Mouse (Mus musculus): ENCODE results near the gene Prkaca. TPM values are rescaled to one million over a fixed set of nuclear protein-coding genes. Genes with fewer than 3 reads are reported as not detected.
"Not testable (repeated sequence)": the region's sequence is repeated elsewhere in the genome, so short reads cannot be mapped to it uniquely, and the experiment has no call there.

Prkaca gene
- total RNA-seq, 2 experiments from 2014 or later, result 199 to 209 TPM

DNA sequence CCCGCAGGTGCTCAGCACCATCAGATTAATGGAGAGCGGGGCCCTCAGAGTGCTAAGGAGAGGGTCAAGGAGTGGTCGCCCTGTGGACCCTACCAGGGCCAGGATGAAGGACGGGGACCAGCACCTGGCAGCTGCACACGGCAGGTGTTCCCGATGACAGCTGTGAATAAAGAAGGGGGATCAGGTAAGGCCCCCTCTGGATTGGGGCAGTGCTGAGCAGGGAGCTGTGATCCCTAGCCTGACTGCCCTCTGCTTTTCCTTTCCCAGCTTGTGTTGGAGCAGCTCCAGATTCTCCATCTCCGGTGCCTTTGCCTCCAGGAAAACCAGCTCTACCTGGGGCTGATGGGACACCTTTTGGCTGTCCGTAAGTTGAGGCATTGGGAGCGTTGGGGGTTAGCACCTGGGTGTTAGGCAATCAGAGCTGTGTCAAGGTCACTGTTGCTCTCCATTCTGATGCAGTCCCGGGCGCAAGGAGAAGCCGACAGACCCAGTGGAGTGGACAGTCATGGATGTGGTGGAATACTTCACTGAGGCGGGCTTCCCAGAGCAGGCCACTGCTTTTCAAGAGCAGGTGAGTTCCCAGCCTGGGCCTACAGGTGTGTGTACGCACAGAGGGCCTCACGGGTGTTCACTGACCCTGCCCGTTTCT is 26.4 kb downstream of the Prkaca start:
- no peak for DNase-seq
- intact Hi-C loops (cut with DNase I), result no loop called here

DNA sequence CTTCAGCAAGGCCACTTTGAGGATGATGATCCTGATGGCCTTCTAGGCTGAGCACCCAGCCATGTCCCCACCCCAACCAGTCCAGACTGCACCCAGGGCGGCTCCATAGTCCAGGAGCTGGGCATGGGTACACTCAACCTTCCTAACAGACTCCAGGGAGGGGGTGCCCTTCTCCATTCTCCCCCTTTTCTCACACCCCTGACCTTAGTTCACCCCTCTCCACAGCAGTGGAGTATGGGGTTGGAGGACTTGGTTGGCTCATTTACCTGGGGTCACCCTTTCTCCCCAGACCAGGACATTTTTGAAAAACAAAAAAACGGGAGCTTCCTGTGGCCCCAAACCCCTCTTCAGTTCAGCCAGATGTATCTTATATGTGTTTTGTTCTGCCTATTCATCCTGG is 27.0 kb downstream of the Prkaca start:
- intact Hi-C loops (cut with DNase I), result no loop called here
- DNase-seq, result no peak

DNA sequence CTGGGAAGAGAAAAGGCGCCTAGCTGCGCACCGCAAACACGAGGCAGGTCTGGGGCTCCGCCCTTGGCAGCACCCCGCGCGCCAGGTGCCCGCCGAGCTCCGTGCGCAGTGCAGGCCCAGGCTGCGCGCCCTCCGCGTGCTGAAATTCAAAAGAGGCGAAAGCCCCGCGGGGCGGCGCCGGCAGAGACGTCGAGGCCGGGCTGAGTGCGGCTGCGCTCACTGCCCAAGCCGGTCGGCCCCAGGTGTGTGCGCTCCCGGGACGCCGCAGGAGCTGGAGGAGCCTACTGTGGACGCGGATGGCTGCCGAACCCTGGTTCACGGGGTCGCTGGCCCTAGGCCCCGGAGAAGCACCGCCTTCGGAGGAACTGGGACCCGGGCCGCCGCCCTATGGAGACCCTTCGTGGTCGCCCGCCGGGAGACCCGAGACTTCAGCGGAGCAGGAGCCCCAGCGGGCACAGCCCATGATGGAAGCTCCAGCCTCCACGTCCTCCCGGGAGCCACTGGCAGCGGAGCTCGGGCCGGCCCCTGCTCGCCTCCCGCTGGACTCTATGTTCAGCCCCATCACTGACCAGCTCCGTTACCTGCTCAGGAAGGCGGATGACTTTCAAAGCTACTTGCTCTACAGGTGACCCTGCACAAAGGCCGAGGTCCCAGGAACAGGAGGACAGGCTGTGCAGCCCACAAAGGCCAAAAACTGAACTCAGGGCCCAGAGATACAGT is 28.6 kb downstream of the Prkaca start, which contains the start of gene 1700067K01Rik:
1700067K01Rik (plus strand) TSS at position 222 of the 720 bp plus-strand sequence.
- no peak for DNase-seq
- intact Hi-C loops (cut with DNase I), result no loop called here

DNA sequence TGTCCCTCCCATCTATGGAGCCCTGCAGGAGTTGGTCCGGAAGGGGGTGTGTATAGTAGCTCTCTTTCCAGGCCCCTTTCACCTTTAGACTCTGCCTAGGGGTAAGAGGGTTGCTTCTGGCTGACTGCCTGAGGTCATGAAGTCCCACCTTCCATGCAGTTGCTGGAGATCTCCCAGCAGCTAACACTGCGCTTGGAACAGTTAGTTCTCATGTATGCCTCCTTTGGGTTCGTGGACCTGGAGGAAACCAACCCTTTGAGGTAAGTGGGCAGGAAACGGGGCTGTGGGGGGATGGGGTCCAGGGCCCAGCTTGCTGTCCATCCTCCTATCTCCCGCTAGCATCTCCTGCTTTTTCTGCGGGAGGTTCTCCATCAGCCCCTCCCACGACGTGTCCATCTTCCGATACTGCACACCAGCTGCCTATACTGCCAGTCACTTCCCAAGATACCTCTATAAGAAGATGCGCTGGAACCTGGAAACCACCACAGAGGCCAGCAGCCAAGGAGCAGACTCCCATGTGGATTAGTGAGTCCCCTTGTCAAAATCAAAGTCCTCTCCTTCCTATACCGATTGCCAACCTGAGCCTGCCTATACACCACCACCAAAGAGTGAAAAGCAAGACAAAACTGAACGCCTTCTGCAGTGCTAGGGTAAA is 30.3 kb downstream of the Prkaca start:
- DNase-seq, result no peak
- intact Hi-C loops (cut with DNase I), result no loop called here

DNA sequence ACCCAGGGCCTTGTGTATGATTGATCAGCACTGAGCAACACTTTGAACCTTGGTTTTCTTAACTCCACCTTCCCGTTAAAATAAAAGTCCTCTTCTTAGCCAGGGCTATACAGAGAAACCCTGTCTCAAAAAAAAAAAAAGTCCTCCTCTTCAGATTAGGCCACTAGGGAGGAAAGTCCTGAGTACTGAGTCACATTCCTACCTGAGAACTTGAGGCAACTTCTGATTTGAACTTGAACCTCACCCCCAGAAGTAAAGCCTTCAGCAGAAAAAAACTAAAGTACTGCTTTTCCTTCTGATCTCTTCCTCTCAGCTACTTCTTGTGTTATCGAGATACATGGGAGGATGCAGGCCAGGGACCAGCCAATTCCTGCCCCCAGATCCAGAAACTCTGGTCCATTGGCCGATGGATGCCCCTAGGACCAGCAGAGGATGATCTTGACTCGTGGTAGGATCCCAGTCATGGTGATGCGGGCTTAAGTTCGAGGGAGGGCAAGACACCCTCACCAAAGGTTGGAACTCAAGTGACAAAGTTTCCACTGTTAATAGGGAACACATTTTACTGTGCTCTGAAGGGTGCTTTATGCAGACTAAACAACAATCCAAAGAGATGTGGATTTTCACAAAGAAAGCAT is 30.9 kb downstream of the Prkaca start:
- intact Hi-C loops (cut with DNase I), result no loop called here
- DNase-seq, result no peak

DNA sequence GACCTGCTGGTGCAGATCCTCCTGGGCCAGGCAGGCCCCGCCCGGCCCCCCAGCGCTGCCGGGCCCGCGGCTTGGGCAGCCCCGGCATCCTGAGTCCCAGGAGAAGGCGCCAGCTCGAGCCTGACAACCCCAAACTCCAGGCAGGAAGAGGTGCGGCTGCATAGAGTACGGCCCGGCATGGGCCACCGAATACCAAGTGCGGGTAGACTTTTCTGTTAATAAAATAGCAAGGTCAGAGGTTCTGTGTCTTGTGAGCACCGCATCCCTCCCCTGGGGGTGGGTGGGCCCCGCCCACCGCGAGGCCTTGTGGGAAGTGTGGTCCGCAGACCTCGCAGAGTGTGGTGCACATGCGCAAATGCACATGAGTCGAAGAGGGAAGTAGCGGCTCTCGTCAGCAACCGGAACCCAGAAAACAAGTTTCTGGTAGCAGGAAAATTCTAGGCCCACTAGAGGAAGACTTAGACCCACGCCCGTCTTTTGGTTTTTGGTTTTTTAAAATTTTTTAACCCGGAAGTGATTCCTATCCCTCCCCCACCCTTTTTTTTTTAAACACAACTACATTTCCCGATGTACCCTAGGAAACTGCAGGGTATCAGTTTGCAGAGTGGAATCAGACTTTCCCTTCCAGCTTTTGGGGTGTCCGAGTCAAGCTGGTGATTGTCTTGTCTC is 31.9 kb downstream of the Prkaca start:
- peak; percentile 95 for DNase-seq
- intact Hi-C loops (cut with DNase I), result no loop called here

DNA sequence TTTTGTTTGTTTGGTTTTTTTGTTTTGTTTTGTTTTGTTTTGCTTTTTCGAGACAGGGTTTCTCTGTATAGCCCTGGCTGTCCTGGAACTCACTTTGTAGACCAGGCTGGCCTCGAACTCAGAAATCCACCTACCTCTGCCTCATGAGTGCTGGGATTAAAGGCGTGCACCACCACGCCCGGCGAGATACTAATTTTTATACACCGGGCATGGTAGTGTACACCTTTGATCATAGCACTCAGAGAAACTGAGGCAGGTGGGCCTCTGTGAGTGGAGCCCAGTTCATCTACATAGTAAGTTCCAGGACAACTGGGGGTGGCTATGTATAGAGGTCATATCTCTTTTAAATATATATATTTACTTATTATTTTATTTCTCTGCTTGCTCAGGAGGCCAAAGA is 32.7 kb downstream of the Prkaca start:
- DNase-seq; intact Hi-C loops (cut with DNase I): not testable (repeated sequence)

DNA sequence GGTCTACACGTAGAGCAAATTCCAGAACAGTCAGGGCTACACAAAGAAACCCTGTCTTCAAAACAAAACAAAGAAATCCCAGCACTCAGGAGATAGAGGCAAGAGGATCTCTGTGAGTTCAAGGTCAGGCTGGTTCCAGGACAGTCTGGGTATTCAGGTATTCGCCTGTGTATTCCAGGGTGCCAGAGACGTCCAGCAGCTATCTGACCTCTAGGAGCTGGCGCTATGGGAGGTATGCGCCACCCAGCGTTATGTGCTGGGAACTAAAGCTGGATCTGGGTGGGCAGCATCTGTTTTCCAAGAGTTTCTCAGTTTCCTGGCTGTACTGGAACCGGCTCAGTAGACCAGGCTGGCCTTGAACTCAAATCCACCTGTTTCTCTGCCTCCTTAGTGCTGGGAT is 35.6 kb downstream of the Prkaca start:
- intact Hi-C loops (cut with DNase I), result no loop called here
- no peak for DNase-seq

DNA sequence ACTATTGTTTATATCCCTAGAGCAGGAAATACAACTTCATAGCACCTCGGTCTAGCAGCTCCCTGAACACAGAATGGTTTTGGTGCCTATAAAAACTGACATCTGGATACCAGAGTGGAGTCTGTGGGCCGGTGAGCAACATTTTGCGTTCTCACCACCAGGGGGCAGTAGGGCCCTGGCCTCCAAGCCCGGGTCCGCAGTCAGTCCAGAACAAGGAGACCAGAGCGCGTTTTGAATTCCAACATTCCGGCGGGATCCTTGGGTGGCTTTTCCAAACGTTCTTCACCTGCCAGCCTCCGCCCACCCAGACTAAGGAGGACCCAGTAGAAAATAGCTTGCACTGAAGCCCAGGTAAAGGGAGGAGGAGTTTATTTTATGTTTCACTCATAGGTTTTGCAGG is 37.1 kb downstream of the Prkaca start:
- intact Hi-C loops (cut with DNase I), result loop anchor here (10.0 kb wide), 1 partner anchor 175 kb away; the partner anchor contains the start of gene Nanos3
- peak; percentile 83 for DNase-seq

DNA sequence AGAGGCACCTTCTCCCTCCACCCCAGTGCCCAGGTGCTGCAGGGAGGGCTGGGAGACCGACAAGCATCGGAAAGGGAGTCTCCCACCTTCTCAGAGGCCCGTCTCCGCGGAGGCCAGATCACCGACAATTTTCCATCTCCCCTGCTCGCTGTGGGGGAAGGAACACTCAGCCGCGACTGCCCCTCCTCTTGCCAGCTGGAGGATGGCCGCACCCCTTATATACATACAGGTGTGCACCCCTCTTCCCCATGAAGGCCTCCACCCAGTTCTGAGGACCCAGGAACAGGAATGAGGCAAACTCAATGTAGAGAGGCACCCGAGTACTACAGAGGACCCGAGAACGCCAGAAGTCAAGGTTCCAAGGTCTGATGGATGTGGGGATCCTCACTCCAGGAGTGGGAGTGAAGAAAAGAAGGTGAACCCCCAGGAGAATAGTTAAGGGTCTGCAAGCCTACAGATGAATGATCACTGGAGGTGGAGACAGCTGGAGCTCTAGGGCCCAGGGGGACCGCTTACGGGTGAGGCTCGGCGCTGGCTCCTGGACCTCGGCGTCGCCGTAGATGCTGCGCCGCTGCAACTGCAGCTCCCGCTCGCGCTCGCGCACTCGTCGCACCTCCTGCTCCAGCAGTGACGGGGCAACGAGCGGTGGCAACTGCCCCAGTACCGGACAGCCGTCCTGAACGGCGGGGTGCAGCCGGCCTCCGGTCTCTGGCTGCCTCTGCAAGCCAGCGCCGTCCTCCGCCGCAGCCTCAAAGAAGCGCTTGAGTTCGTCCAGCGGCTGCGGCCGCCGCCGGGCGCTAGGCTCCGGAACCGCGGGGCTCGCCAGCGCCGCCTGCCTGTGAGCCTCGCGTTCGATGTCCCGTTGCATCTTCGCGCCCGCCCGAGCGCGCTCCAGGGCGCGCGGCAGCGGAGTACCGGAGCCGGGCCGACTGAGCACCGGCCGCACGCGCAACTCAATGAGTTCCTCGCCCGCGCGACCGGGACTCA is 38.1 kb downstream of the Prkaca start:
- intact Hi-C loops (cut with DNase I), result loop anchor here (10.0 kb wide), 1 partner anchor 174 kb away; the partner anchor contains the start of gene Nanos3
- peak; percentile 65 for DNase-seq

DNA sequence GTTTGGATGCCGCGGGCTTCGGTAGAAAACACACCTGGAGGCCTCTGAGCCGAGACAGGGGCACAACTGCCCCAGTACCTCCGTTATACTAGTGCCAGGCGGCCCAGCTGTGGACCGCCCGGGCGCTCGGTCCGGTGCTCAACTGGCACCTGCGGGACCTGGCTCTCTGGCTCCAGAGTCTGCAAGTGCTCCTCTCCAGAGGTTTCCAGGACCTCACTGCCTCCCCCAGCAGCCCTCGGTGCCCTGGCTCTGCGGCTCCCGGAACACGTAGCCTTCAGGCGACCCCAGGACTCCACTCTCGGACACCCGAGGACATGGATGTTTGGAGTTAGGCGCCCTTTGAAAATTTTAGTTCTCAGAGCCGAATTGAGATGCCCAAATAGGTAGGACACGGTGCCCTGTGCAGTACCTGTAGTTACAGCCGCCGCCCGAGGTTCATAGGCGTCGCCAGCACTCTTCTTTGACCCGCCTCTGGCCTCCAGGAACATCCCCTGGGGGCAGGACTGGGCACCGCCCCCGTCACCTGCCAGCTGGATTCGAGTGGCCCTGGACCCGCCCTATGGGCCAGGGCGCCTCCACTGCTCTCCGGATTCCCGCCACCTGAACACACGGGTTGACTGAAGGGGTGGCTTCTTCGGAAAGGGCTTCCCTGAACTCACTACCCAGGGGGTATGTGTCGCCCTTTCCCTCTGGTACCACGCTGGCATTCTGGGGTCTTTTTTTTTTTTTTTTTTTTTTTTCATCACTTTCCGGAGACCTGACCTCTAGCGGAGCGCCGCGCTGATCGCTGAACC is 39.1 kb downstream of the Prkaca start, which contains the start of gene 2210011C24Rik:
2210011C24Rik (minus strand) TSS at position 467 of the 794 bp plus-strand sequence.
- intact Hi-C loops (cut with DNase I), result loop anchor here (10.0 kb wide), 1 partner anchor 173 kb away; the partner anchor contains the start of gene Nanos3
- no peak for DNase-seq

DNA sequence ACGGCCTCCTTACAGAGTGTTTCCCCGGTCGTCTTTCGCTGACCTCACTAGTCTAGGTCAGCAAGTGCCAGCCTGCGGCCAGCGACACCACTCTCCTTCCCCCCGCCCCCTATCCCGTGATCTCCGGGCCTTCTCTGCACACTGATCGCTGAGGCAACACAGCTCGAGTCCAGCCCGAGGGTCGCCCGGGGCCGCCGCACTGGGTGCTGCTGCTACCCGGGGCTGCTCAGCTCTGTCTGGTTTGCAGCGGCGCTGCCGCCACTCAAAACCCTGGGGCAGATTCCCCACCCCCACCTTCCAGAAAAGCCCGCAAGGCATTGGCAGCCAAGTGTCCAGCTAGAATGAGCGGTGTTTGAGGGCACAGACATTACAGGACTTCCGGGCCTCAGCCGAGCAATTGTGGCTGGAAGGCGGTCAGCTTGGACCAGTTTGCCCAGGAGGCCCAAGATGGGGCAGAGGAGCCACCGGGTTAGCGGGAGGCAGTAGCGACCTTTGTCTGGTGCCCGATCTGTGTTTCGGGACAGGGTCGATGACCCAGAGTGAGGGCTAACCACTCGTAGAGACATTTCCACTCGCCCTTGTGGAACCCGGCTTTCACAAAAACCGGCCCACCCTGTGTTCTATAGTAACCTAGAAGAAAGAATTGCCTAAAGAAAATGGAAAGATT is 39.8 kb downstream of the Prkaca start:
- intact Hi-C loops (cut with DNase I), result loop anchor here (10.0 kb wide), 1 partner anchor 172 kb away; the partner anchor contains the start of gene Nanos3
- no peak for DNase-seq

DNA sequence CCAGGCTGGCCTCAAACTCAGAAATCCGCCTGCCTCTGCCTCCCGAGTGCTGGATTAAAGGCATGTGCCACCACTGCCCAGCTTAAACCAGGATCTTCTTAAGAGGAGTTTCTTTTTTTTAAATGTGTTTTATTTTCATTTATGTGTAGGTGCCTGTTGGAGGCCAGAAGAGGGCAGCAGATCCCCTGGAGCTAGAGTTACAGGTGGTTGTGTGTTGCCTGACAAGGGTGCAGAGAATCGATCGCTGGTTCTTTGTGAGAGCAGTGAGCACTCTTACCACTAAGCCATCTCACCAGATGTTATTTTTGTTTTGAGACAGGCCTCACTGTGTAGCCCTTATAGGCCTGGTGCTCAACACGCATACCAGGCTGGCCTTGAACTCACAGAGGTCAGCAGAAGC is 43.0 kb downstream of the Prkaca start:
- intact Hi-C loops (cut with DNase I), result loop anchor here (10.0 kb wide), 1 partner anchor 169 kb away; the partner anchor contains the start of gene Nanos3
- no peak for DNase-seq

DNA sequence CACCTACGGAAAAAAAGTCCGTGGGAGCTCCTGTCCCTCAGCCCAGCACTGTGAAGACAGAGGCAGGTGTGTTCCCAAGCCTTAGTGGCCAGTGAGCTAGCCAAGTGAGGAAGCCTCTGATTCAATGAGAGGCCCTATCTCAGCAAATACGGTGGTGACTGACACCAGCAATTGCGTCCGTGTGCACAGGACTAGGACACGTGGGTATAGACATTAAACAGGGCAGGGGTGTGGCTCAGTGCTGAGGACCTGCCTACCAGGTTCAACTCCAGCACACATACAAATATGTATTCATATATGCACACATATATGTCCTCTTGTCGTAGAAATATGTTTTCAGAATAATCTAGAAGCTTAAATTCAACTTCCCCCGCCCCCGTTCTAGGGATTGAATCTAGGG is 46.9 kb downstream of the Prkaca start:
- DNase-seq, result no peak
- intact Hi-C loops (cut with DNase I), result loop anchor here (10.0 kb wide), 1 partner anchor 165 kb away; the partner anchor contains the start of gene Nanos3

DNA sequence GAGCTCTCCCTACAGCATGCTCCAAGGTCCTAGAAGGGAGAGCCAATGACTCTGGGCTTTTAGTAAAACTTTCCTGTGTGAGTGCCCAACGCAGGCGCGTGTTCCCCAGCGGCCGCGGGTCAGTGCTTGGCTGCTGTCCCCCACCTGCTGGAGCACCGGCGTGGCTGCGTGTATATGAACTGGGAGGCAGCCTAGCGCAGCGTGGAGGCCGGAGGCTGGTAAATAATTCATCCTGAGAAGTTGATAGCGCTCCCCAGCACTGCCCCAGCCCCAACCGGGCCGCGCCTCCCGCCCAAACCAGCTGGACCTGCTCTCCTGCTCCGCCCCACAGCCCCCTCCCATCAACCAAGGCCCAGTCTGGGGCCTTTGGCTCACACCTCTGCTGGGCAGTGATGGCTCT is 48.3 kb downstream of the Prkaca start, which contains the start of gene Palm3:
Palm3 (plus strand) TSS at position 376 of the 400 bp plus-strand sequence.
- DNase-seq, result no peak
- intact Hi-C loops (cut with DNase I), result no loop called here

DNA sequence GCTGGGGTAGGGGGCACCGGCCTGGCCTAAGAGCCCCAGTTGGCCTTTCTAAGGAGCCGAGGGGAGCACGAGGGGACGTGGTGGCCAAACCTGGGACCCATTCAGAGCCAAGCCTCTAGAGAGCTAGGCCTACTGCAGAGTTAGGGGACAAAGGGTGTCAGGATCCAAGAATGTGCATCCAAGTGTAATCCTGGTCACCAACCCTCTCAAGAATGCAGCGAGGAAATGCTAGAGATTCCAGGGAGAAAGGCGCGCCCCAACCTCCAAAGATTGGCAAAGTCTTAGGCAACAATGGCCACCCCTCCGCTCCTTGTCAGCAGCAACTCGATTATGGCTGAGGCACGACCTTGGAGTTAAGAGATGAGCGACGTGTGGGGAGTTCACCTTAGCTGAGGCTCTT is 48.8 kb downstream of the Prkaca start:
- intact Hi-C loops (cut with DNase I), result no loop called here
- no peak for DNase-seq

DNA sequence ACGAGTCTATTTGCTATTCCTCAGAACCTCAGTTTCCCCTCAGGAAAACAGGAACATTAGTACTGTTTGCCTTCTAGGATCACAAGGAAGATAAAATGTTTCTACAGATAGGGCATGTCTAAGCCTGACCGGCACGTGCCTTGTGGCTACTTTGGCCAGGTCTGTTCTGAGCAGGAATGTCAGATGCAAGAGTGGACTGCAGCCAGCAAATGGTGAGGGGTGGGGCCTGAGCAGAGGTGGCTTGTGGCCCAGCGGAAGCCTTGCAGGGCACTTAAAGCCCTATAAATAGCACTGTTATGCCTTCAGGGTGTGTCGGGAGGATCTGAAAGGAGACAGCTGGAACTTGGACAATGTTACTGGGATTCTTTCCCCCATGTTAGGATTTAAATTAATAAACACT is 50.3 kb downstream of the Prkaca start:
- intact Hi-C loops (cut with DNase I), result no loop called here
- DNase-seq, result no peak

DNA sequence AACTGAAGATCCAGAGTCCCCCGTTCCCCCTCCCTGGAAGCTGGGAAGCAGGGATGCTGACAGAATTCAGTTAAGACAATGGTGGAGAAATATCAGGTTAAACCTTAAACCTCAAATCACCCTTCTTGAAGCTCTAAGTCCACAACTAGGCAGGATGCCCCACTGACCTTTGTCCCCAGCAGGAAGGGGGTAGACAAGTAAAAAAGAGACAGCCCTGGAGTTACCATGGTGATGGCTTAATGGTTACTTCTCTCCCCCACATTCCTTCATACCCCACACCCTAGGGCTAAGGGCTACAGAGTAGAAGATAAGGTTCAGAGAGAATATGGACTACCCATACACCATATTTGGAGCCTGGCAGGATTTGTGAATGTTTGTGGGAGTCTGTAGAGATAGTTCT is 50.8 kb downstream of the Prkaca start:
- no peak for DNase-seq
- intact Hi-C loops (cut with DNase I), result no loop called here
